Mouse (Mus musculus) megakaryocyte, embryonic 14.5 days (primary cell): ENCODE measurements around the gene Efhd2.

Source experiments
- FLI1 ChIP-seq: IDR thresholded peaks from 2 replicates; pipeline ENCODE4 v1.6.1; 2012; ENCODE audit warnings: low read length, inconsistent platforms, mixed read lengths
- GATA1 ChIP-seq: IDR thresholded peaks from 3 replicates; pipeline ENCODE4 v1.6.1; 2012; ENCODE audit warnings: mixed read lengths, low read length, inconsistent platforms, borderline replicate concordance

DNA sequence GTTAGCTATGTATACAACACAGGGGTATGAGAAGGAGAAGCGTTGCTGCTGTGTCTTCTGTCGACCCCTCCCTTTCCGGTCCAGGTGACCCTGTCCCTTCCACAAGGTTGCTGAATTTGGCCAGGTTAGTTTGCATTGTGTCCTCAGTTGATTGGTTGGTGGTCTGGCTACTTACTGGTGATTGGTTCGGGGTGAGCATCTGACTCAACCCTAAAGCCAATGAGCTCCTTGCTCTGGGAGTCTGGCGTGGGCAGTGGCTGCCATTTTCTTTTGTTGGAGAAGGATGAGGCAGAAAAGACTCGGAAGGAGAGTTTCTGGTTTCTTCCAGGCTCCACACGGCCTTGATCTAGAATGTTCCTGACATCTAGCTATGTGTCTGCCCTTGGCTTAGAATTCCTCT is 55.4 kb downstream of the Efhd2 start:
- no peak for TF ChIP-seq GATA1
- TF ChIP-seq FLI1, result no peak
